Mouse (Mus musculus): Measurements from ENCODE around the gene Pmf1. TPM values are rescaled to one million over a fixed set of nuclear protein-coding genes. Genes with fewer than 3 reads are reported as not detected.
"Not testable (repeated sequence)": the region's sequence is repeated elsewhere in the genome, so short reads cannot be mapped to it uniquely, and the experiment has no call there.

The Pmf1 gene
- polyA plus RNA-seq, 1 experiment from 2014 or later = 127 TPM

- ATAC-seq = peak; percentile 11; the same call in 1 of the 2 replicates
- Histone ChIP-seq H3K36me3 (0 out of 2 replicates have a peak, but pooled peaks cover 8% of the 10 kb centered on the region), H3K27ac (peak overlapping the region; percentile 97), H3K4me3 (replicated peaks) (peak overlapping the region; percentile 68), H3K27me3 (replicated peaks) (no peaks in the 10 kb centered on the region), H3K9ac (peak overlapping the region; percentile 24; the same call in 1 of the 2 replicates), H3K9me3 (no peaks in the 10 kb centered on the region), H3K4me1 (replicated peaks) (peaks cover 23% of the 10 kb centered on the region), H3K4me2 (replicated peaks) (peak overlapping the region; percentile 83)
- WGBS = 15% methylated on average over 7 of the region's 7 CpGs
These were observed 507 bp upstream of the Pmf1 start for GRCm38 (mm10) chr3:88410645-88411031.

- Histone ChIP-seq H3K4me1 (replicated peaks) (peaks cover 23% of the 10 kb centered on the region), H3K27me3 (replicated peaks) (no peaks in the 10 kb centered on the region), H3K36me3 (0 out of 2 replicates have a peak, but pooled peaks cover 8% of the 10 kb centered on the region), H3K4me3 (replicated peaks) (peak overlapping the region; percentile 68), H3K27ac (peak overlapping the region; percentile 97; the same call in 1 of the 2 replicates), H3K9ac (peak overlapping the region; percentile 93), H3K9me3 (no peaks in the 10 kb centered on the region), H3K4me2 (replicated peaks) (peak overlapping the region; percentile 83)
- 63% methylated on average over 5 of the region's 5 CpGs for WGBS
- no peak for ATAC-seq
These were observed 1.2 kb downstream of the Pmf1 start for GRCm38 (mm10) chr3:88408953-88409352.

- Histone ChIP-seq H3K4me1 (replicated peaks) (peaks cover 23% of the 10 kb centered on the region), H3K9ac (no peak overlapping the region)
These were observed 2.6 kb downstream of the Pmf1 start for GRCm38 (mm10) chr3:88407529-88407928.

GRCm38 (mm10) chr3:88407090-88407489, 3.0 kb downstream of the Pmf1 start:
- H3K27me3 ChIP-seq (replicated peaks) = no peaks in the 10 kb centered on the region
- H3K36me3 ChIP-seq = no peaks in the 10 kb centered on the region
- peaks cover 23% of the 10 kb centered on the region for H3K4me1 ChIP-seq (replicated peaks)
- 0% methylated on average over 2 of the region's 2 CpGs for WGBS
- H3K27ac ChIP-seq = no peak overlapping the region
- H3K4me3 ChIP-seq (replicated peaks) = no peak overlapping the region
- H3K9me3 ChIP-seq = no peaks in the 10 kb centered on the region
- H3K4me2 ChIP-seq (replicated peaks) = no peak overlapping the region
- H3K9ac ChIP-seq = no peak overlapping the region
- no peak for ATAC-seq

More at GRCm38 (mm10) chr3:88407529-88407928, 2.6 kb downstream of the Pmf1 start:
- Histone ChIP-seq H3K27me3 (replicated peaks) (no peaks in the 10 kb centered on the region), H3K27ac (no peak overlapping the region), H3K4me2 (replicated peaks) (no peak overlapping the region), H3K9me3 (no peaks in the 10 kb centered on the region), H3K4me3 (replicated peaks) (no peak overlapping the region), H3K36me3 (0 out of 2 replicates have a peak, but pooled peaks cover 3% of the 10 kb centered on the region)
- ATAC-seq = no peak
- 47% methylated on average over 7 of the region's 7 CpGs for WGBS

- WGBS = 88% methylated on average over 10 of the region's 10 CpGs
- H3K27ac ChIP-seq = no peak overlapping the region
- no peak overlapping the region for H3K4me3 ChIP-seq (replicated peaks)
These were observed 6.5 kb downstream of the Pmf1 start for GRCm38 (mm10) chr3:88403522-88404230.

GRCm38 (mm10) chr3:88398666-88399065, 11.5 kb downstream of the Pmf1 start:
- WGBS = 75% methylated on average over 2 of the region's 2 CpGs
- Histone ChIP-seq H3K36me3 (peaks cover 20% of the 10 kb centered on the region), H3K27me3 (replicated peaks) (no peaks in the 10 kb centered on the region), H3K9me3 (no peaks in the 10 kb centered on the region), H3K4me3 (replicated peaks) (no peak overlapping the region), H3K4me2 (replicated peaks) (no peak overlapping the region), H3K9ac (no peak overlapping the region), H3K4me1 (replicated peaks) (no peaks in the 10 kb centered on the region), H3K27ac (no peak overlapping the region)
- 0 out of 2 replicates have a peak, but pooled peaks have one; percentile 47 for ATAC-seq

More at GRCm38 (mm10) chr3:88403522-88404230, 6.5 kb downstream of the Pmf1 start:
- Histone ChIP-seq H3K27me3 (replicated peaks) (no peaks in the 10 kb centered on the region), H3K9me3 (no peaks in the 10 kb centered on the region), H3K4me2 (replicated peaks) (no peak overlapping the region), H3K36me3 (peaks cover 3% of the 10 kb centered on the region; the same call in 1 of the 2 replicates), H3K9ac (no peak overlapping the region), H3K4me1 (replicated peaks) (peaks cover 6% of the 10 kb centered on the region)
- ATAC-seq = no peak

- H3K4me1 ChIP-seq (replicated peaks) = no peaks in the 10 kb centered on the region
- no peaks in the 10 kb centered on the region for H3K9me3 ChIP-seq
- peaks cover 20% of the 10 kb centered on the region for H3K36me3 ChIP-seq
- H3K4me2 ChIP-seq (replicated peaks) = no peak overlapping the region
- 88% methylated on average over 8 of the region's 8 CpGs for WGBS
- no peak for ATAC-seq
- no peak overlapping the region for H3K27ac ChIP-seq
- no peaks in the 10 kb centered on the region for H3K27me3 ChIP-seq (replicated peaks)
- H3K9ac ChIP-seq = no peak overlapping the region
- H3K4me3 ChIP-seq (replicated peaks) = no peak overlapping the region
These were observed 14.4 kb downstream of the Pmf1 start for GRCm38 (mm10) chr3:88395742-88396141.

GRCm38 (mm10) chr3:88395288-88395687, 14.8 kb downstream of the Pmf1 start:
- no peak overlapping the region for H3K9ac ChIP-seq
- no peak overlapping the region for H3K4me2 ChIP-seq (replicated peaks)
- peaks cover 20% of the 10 kb centered on the region for H3K36me3 ChIP-seq
- no peaks in the 10 kb centered on the region for H3K27me3 ChIP-seq (replicated peaks)
- 93% methylated on average over 6 of the region's 6 CpGs for WGBS
- H3K4me1 ChIP-seq (replicated peaks) = no peaks in the 10 kb centered on the region
- H3K9me3 ChIP-seq = no peaks in the 10 kb centered on the region
- no peak overlapping the region for H3K4me3 ChIP-seq (replicated peaks)
- no peak overlapping the region for H3K27ac ChIP-seq
- ATAC-seq = no peak

GRCm38 (mm10) chr3:88393776-88394375, 16.3 kb downstream of the Pmf1 start:
- Histone ChIP-seq H3K4me3 (replicated peaks) (no peak overlapping the region), H3K9ac (no peak overlapping the region), H3K4me2 (replicated peaks) (no peak overlapping the region), H3K27me3 (replicated peaks) (no peaks in the 10 kb centered on the region), H3K27ac (no peak overlapping the region), H3K9me3 (no peaks in the 10 kb centered on the region), H3K36me3 (peaks cover 17% of the 10 kb centered on the region), H3K4me1 (replicated peaks) (no peaks in the 10 kb centered on the region)
- no peak for ATAC-seq
- WGBS = 87% methylated on average over 9 of the region's 9 CpGs

- WGBS = 76% methylated on average over 5 of the region's 5 CpGs
- no peaks in the 10 kb centered on the region for H3K9me3 ChIP-seq
- no peak within 1 kb of the TSS for H3K4me2 ChIP-seq (replicated peaks)
- no peak for ATAC-seq
- no peak within 1 kb of the TSS for H3K4me3 ChIP-seq (replicated peaks)
- no peaks in the 10 kb centered on the region for H3K36me3 ChIP-seq
- H3K9ac ChIP-seq = no peak within 1 kb of the TSS
- no peaks in the 10 kb centered on the region for H3K27me3 ChIP-seq (replicated peaks)
- no peak within 1 kb of the TSS for H3K27ac ChIP-seq
- H3K4me1 ChIP-seq (replicated peaks) = 0 out of 2 replicates have a peak, but pooled peaks cover 3% of the 10 kb centered on the region
These were observed 25.8 kb downstream of the Pmf1 start, which contains the start of gene Bglap for GRCm38 (mm10) chr3:88384364-88384763. Bglap (minus strand) TSS chr3:88384464.

- WGBS = 25% methylated on average over 1 of the region's 7 CpGs
- ATAC-seq = peak; percentile 36; the same call in 1 of the 2 replicates
- not testable (repeated sequence) for H3K4me1 ChIP-seq (replicated peaks); H3K4me3 ChIP-seq (replicated peaks); H3K36me3 ChIP-seq; H3K27me3 ChIP-seq (replicated peaks); H3K4me2 ChIP-seq (replicated peaks); H3K9ac ChIP-seq; H3K27ac ChIP-seq; H3K9me3 ChIP-seq
These were observed 27.7 kb downstream of the Pmf1 start for GRCm38 (mm10) chr3:88382383-88382782.

GRCm38 (mm10) chr3:88381389-88382315, 28.5 kb downstream of the Pmf1 start:
- H3K4me1 ChIP-seq (replicated peaks); H3K27ac ChIP-seq; H3K27me3 ChIP-seq (replicated peaks); H3K9me3 ChIP-seq; H3K9ac ChIP-seq; H3K36me3 ChIP-seq: not testable (repeated sequence)
- H3K4me2 ChIP-seq (replicated peaks) = peak overlapping the region; percentile 55
- 9% methylated on average over 21 of the region's 22 CpGs for WGBS
- peak; percentile 89 for ATAC-seq
- 0 out of 2 replicates have a peak overlapping the region, but pooled peaks have one; percentile 12 for H3K4me3 ChIP-seq (replicated peaks)

All from intestine, embryonic 15.5 days (tissue).